ENCODE assay signal across 26 mouse cellular contexts in genomic region chr3:101297221-101297620, GRCm38 (mm10). TPM values are rescaled to one million over a fixed set of nuclear protein-coding genes. Genes with fewer than 3 reads are reported as not detected.
A peak's percentile ranks its signal among the peaks of the same experiment; 100 is the strongest.
DNase-seq lines count a peak whose midpoint lies in the region; ATAC-seq and TF ChIP-seq lines count a peak whose summit lies in the region.
"Had no signal": no experiment of that assay in that cellular context is flagged by ENCODE, and none has a peak within 500 bp of the region (broad histone marks: within the 10 kb centered on the region; RNA-seq: fewer than 3 reads in every experiment).

No protein-coding gene starts in this region.

- peaks cover 18% of the 10 kb centered on the region for H3K4me1 ChIP-seq in spleen, adult 2 months (ENCODE audit: control insufficient read depth, insufficient read depth, insufficient read length)
- peaks cover 15% of the 10 kb centered on the region for H3K4me1 ChIP-seq in midbrain, embryonic 13.5 days (replicated peaks)

- no peaks in the 10 kb centered on the region for H3K36me3 ChIP-seq in spleen, adult 2 months (ENCODE audit: control insufficient read depth, insufficient read depth, low read length)
- no peaks in the 10 kb centered on the region for H3K36me3 ChIP-seq in midbrain, embryonic 13.5 days
- H3K36me3 ChIP-seq: embryonic facial prominence, embryonic 13.5 days; heart, embryonic 10.5 days; hindbrain, embryonic 12.5 days; limb, embryonic 10.5 days; liver, embryonic 15.5 days; midbrain, embryonic 10.5 days had no signal

- H3K9ac ChIP-seq in midbrain, embryonic 13.5 days (replicated peaks), result no peak overlapping the region
- H3K9ac ChIP-seq: embryonic facial prominence, embryonic 13.5 days; hindbrain, embryonic 12.5 days; liver, embryonic 15.5 days had no signal

- peak overlapping the region; percentile 46 for H3K27ac ChIP-seq in spleen, adult 2 months (ENCODE audit: insufficient read depth, low read length)
- H3K27ac ChIP-seq in midbrain, embryonic 13.5 days, result no peak overlapping the region
- H3K27ac ChIP-seq: embryonic facial prominence, embryonic 13.5 days; gastrocnemius, adult 2 months; heart, embryonic 10.5 days; hindbrain, embryonic 12.5 days; limb, embryonic 10.5 days; liver, embryonic 15.5 days; macrophage; midbrain, embryonic 10.5 days had no signal

- no peak for DNase-seq in spleen, adult 2 months (ENCODE audit: low read depth in 1 of 2, low spot score in 2 of 2)
- no peak for DNase-seq in spleen, adult 12 weeks (ENCODE audit: low spot score)
- DNase-seq in thymus, postnatal 10 days (ENCODE audit: low spot score in 2 of 2), result peak; percentile 64 to 74
- DNase-seq in lung, postnatal 36 days, result no peak
- no peak for DNase-seq in kidney, adult 9 months
- DNase-seq: adrenal gland, postnatal 25 days; cerebellum, adult 9-10 months; gastrocnemius, adult 2 months; heart, postnatal 14 days; kidney, adult 2 months; kidney, postnatal 14 days; liver; right cerebral cortex, postnatal 14 days had no signal

- 85% methylated on average over 5 of the region's 5 CpGs for WGBS in spleen, adult 2 months
- 96% methylated on average over 5 of the region's 5 CpGs for WGBS in midbrain, embryonic 13.5 days

- no peak for TF ChIP-seq CTCF in spleen, adult 2 months (IDR thresholded peaks at IDR 0.05; ENCODE audit: extremely low read depth, insufficient read depth, insufficient read length, insufficient replicate concordance)

- H3K4me2 ChIP-seq in midbrain, embryonic 13.5 days (replicated peaks), result no peak overlapping the region
- H3K4me2 ChIP-seq: embryonic facial prominence, embryonic 13.5 days; hindbrain, embryonic 12.5 days; liver, embryonic 15.5 days had no signal

- no peak overlapping the region for H3K4me3 ChIP-seq in spleen, adult 2 months (ENCODE audit: extremely low read depth, insufficient read depth, insufficient read length)
- no peak overlapping the region for H3K4me3 ChIP-seq in midbrain, embryonic 13.5 days (replicated peaks)
- H3K4me3 ChIP-seq: embryonic facial prominence, embryonic 13.5 days; erythroblast, embryonic 14.5 days; gastrocnemius, adult 2 months; heart, embryonic 10.5 days; hindbrain, embryonic 12.5 days; limb, embryonic 10.5 days; liver, embryonic 15.5 days; midbrain, embryonic 10.5 days had no signal

- ATAC-seq in inflammation-experienced regulatory T-cells, adult 6 months, result peak; percentile 34
- no peak for ATAC-seq in midbrain, embryonic 13.5 days
- ATAC-seq: forebrain, embryonic 14.5 days had no signal

- no peak for TF ChIP-seq POLR2A in spleen, adult 2 months (IDR thresholded peaks at IDR 0.05; ENCODE audit: low read depth, low read length)

- no peaks in the 10 kb centered on the region for H3K27me3 ChIP-seq in spleen, adult 2 months (ENCODE audit: control insufficient read depth, insufficient read depth, low read length)
- H3K27me3 ChIP-seq in midbrain, embryonic 13.5 days, result peaks cover 4% of the 10 kb centered on the region; the same call in 1 of the 2 replicates
- H3K27me3 ChIP-seq: embryonic facial prominence, embryonic 13.5 days had no signal

- no peaks in the 10 kb centered on the region for H3K9me3 ChIP-seq in midbrain, embryonic 13.5 days
- H3K9me3 ChIP-seq: embryonic facial prominence, embryonic 13.5 days; heart, embryonic 10.5 days; hindbrain, embryonic 12.5 days; limb, embryonic 10.5 days; liver, embryonic 15.5 days; midbrain, embryonic 10.5 days had no signal

RNA-seq across cellular contexts. Expression of gene Cd2, which starts 9.5 kb away (rescaled TPM):
- polyA plus RNA-seq in spleen, adult 2 months (2012; rRNA removed), result 38.2 and 50.2 TPM in 2 replicates
- 1,000 to 10,000 TPM; 1,311 to 1,764 (median 1,493) TPM for polyA plus RNA-seq in inflammation-experienced regulatory T-cells, adult 6 months (2017; shearing (Covaris generic))
- 0.13 TPM in 1 of 2 replicates, not detected in the other for polyA plus RNA-seq in midbrain, embryonic 13.5 days (2015; fragmentation: Nextera tagmentation; extraction: Ambion mirVana)
- polyA plus RNA-seq: brain, embryonic 14.5 days; embryonic facial prominence, embryonic 13.5 days; erythroblast, embryonic 14.5 days; hindbrain, embryonic 12.5 days; limb, embryonic 10.5 days; neural tube, embryonic 11.5 days had no signal

Comparison
In these comparisons a context has a peak if more than half of its experiments do, and no peak if none do; other contexts are left out.
1. DNase-seq: peak in thymus, postnatal 10 days (2 of 2); none in spleen, adult 2 months (0 of 2), spleen, adult 12 weeks (single experiment), lung, postnatal 36 days (single experiment) and kidney, adult 9 months (single experiment).
2. RNA of gene Cd2, which starts 9.5 kb away (polyA plus RNA-seq): 1,311 to 1,764 TPM in inflammation-experienced regulatory T-cells, adult 6 months and 38.2 to 50.2 TPM in spleen, adult 2 months; 0.13 TPM in midbrain, embryonic 13.5 days; every median in the first group is over 10 times any median in the second.